Mouse (Mus musculus): ENCODE measurements around the gene Hace1.

Gene Hace1

GRCm38 (mm10) chr10:45706849-45707248, 129.2 kb downstream of the Hace1 start:
- DNase-seq (ENCODE audit: low spot score): no peak

- no peak for DNase-seq (ENCODE audit: low spot score)
Observed at GRCm38 (mm10) chr10:45710848-45711247, 133.2 kb downstream of the Hace1 start.

- DNase-seq (ENCODE audit: low spot score): no peak
Observed at GRCm38 (mm10) chr10:45711348-45711747, 133.7 kb downstream of the Hace1 start.

Data from ovary, postnatal 14 days (tissue).